Mouse (Mus musculus) embryonic fibroblast, embryonic 13.5 days (primary cell): ENCODE data around the gene Rabif. TPM values are rescaled to one million over a fixed set of nuclear protein-coding genes. Genes with fewer than 3 reads are reported as not detected.
A peak's percentile ranks its signal among the peaks of the same experiment; 100 is the strongest.

Source experiments
- H3K27ac ChIP-seq: 2 replicates; pipeline ENCODE4 v1.5.1; 2012; ENCODE audit warnings: low read length, control low read depth, inconsistent platforms; ENCODE audit not compliant: insufficient read depth
- H3K4me1 ChIP-seq: 2 replicates; pipeline ENCODE4 v1.6.1; 2011; ENCODE audit warnings: low read length; ENCODE audit not compliant: control insufficient read depth, insufficient read depth
- H3K4me3 ChIP-seq: 2 replicates; pipeline ENCODE4 v1.5.1; 2011; ENCODE audit warnings: mild to moderate bottlenecking, control low read depth, low read length; ENCODE audit not compliant: insufficient read depth
- CTCF ChIP-seq: IDR thresholded peaks from 2 replicates; pipeline ENCODE4 v1.5.1; 2011; ENCODE audit warnings: mild to moderate bottlenecking, control low read depth, low read length, moderate library complexity, borderline replicate concordance; ENCODE audit not compliant: insufficient read depth
- POLR2A ChIP-seq: IDR thresholded peaks from 2 replicates; pipeline ENCODE4 v1.6.1; 2011; ENCODE audit warnings: low read depth, mild to moderate bottlenecking, control low read depth, low read length, moderate library complexity
- polyA plus RNA-seq: library from polyadenylated mRNA; stranded (reverse); fragments of >200 nt; gene quantifications from 2 replicates; pipeline ENCODE4 v1.2.4, GENCODE M21; 2011; ENCODE audit warnings: low read depth; ENCODE audit not compliant: missing spikeins, insufficient read length

Rabif gene
- polyA plus RNA-seq, 1 experiment: 22.7 TPM

DNA sequence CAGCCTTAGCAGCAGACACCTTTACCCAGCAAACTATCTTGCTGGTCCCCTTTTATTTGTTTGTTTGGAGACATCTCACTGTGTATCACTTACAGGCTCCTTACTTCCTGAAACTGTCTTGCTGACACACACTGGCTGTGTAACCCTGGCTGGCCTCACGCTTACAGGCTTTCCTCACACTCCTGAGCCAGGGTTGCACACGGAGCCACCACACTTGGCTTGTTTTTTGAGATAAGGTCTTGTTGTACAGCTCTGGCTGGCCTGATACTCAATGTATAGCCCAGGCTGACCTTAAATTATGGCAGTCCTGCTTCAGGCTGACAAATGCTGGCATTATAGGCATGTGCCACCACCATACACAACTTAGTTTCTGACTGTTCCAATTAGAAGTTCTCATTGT lies 9.8 kb upstream of the Rabif start:
- Histone ChIP-seq H3K27ac (no peak overlapping the region), H3K4me1 (no peaks in the 10 kb centered on the region), H3K4me3 (no peak overlapping the region)
- TF ChIP-seq POLR2A (no peak), CTCF (no peak)

DNA sequence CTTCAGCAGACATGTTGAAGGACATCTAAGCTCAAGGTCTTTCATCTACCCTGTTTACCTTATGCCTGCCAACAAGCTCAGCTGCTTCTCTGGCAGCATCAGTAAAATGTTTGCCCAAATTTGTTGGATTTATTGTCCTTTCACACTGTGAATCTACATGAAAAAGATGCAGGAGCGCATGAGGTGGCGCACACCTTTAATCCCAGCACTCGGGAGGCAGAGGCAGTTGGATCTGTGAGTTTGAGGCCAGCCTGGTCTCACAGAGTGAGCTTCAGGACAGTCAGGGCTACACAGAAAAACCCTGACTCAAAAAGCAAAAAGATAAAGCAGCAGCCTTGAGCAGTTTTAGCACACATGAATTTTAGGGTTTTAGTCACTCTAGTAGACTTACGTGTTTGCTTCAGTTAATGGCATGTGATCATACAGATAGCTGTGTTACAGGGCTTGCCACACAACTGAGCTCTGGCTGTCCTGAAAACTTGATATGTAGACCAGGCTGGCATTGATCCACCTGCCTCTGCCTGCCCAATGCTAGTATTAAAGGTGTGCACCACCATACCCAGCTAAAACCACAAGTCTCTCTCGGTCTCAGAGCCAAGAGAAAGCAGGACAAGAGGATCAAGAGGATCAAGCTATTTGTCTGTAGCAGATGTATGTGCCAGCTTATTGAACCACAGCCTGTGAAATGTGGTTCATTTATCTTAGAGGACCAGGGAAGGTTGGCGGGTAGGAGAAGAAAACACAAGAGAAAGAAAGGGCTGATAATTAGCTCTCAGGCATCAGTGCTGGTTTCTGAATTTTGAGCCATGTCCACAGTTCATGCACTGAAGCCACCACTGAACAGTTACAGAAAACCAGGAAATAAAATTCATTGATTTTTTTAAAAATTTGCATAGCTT lies 3.3 kb upstream of the Rabif start:
- TF ChIP-seq CTCF: no peak
- no peak for TF ChIP-seq POLR2A
- Histone ChIP-seq H3K27ac (no peak overlapping the region), H3K4me3 (no peak overlapping the region)

DNA sequence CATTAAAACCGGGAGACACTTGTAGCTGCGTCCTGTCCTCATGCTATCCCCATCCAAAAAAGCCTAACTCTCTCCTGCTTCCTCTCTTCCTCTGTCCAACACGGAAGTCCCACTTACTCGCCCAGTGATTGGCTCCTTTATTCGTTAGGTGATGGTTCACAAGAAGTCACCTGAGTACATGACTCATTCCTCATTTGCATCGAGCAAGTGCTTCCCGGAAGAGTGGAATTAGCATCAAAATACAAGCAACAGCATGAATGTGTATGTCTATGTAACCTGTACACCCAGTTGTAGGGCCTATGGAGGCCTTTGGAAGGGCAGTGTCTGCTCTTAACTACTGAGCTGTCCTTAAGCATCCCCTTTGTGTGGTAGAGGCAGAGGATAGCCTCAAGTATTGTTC lies 2.2 kb upstream of the Rabif start:
- peaks cover 4% of the 10 kb centered on the region for H3K4me1 ChIP-seq
- TF ChIP-seq CTCF (no peak), POLR2A (no peak)

More for the DNA sequence above, 3.3 kb upstream of the Rabif start:
- H3K4me1 ChIP-seq: peaks cover 4% of the 10 kb centered on the region

DNA sequence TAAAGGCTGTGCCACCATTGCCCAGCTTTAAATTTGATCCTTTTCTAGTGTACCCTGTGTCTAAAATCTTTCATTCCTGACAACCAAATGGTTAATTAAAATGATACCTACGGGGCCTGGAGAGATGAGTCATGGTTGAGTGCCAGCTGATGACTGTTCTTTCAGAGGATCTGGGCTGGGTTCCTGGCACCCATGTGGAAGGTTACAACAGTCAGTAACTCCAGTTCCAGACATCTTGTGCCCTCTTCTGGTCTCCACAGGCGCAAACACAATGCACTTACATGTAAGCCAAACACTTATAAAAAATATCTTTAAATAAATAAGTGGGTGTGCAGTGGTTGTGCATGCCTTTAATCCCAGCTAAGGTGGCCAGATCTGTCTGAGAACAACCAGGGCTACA lies 952 bp upstream of the Rabif start:
- Histone ChIP-seq H3K4me3 (no peak overlapping the region), H3K4me1 (peaks cover 4% of the 10 kb centered on the region), H3K27ac (no peak overlapping the region)
- no peak for TF ChIP-seq CTCF

More for the DNA sequence above, 2.2 kb upstream of the Rabif start:
- no peak overlapping the region for H3K27ac ChIP-seq
- H3K4me3 ChIP-seq: no peak overlapping the region

DNA sequence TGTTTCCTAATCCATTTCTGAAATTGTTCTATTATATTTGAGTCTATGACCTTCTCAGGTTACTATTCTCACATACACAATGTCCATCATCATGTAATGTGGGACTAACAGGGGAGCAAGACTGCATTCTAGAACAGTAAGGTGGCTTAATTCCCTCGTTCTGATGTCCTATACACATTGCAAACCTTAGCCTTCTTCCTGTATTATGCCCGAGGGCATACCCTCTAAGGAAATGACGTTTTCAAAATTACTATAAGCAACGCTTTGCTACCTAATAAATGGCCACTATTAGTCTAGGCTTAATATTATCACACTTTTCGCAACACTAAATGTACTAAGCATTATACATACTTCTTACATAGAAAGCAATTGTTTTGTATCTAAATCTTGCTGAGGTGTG lies 492 bp upstream of the Rabif start:
- H3K27ac ChIP-seq: peak overlapping the region; percentile 72
- peaks cover 4% of the 10 kb centered on the region for H3K4me1 ChIP-seq
- TF ChIP-seq POLR2A (no peak; the same call in 1 of the 2 replicates), CTCF (no peak)
- peak overlapping the region; percentile 43 for H3K4me3 ChIP-seq

DNA sequence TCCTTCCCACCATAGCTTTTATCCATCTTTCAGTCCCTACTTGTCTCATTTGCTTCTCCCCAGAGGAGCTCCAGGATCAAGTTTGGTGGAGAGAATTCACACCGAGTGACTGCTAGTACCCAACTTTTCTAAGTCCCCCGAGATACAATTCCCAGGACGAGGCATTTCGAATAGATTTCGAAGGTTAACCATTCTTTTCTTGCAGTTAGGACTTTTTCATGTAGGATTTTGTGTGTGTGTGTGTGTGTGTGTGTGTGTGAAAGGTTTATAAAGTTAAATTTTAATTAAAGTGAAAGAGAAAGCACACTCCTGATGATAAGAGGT lies 730 bp downstream of the Rabif start:
- H3K4me3 ChIP-seq: peak overlapping the region; percentile 67
- H3K27ac ChIP-seq: no peak overlapping the region
- no peak for TF ChIP-seq CTCF
- no peak for TF ChIP-seq POLR2A
- peaks cover 4% of the 10 kb centered on the region for H3K4me1 ChIP-seq

DNA sequence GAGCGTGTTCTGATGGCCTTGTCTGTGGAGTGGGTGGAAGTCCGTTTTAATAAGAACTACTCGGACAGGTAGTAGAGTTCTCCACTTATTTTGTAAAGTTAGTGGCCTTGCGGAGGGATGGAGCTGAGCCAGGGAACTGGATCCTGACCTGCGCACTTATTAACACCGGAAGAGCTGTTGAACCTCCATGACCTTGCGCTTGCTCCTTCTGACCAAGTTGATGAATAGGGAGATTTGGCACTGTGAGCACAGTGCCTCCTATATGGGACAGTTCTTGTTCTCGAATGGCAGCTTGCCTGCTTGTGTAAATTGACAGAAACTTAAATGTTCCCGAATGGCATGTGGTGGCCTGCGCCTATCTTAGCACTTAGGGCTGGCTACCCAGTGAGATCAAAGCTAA lies 1.5 kb downstream of the Rabif start:
- peaks cover 4% of the 10 kb centered on the region for H3K4me1 ChIP-seq
- no peak for TF ChIP-seq POLR2A
- no peak for TF ChIP-seq CTCF
- peak overlapping the region; percentile 67 for H3K4me3 ChIP-seq
- H3K27ac ChIP-seq: no peak overlapping the region

DNA sequence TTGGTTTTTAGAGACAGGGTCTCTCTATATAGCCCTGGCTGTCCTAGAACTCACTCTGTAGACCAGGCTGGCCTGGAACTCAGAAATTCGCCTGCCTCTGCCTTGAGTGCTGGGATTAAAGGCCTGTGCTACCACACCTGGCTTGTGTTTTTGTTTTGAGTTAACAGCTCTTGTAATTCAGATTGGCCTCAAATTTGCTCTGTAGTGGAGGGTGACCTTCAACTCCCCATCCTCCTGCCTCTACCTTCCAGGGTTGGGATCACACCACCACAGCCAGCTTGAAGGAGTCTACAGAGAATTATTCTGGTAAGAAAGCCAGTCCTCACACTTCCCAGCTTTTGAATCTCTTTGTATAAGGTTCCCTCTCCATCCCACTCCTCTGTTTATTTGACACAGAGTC lies 6.5 kb downstream of the Rabif start:
- TF ChIP-seq POLR2A (no peak), CTCF (no peak)
- Histone ChIP-seq H3K27ac (no peak overlapping the region), H3K4me3 (no peak overlapping the region), H3K4me1 (peaks cover 3% of the 10 kb centered on the region)

DNA sequence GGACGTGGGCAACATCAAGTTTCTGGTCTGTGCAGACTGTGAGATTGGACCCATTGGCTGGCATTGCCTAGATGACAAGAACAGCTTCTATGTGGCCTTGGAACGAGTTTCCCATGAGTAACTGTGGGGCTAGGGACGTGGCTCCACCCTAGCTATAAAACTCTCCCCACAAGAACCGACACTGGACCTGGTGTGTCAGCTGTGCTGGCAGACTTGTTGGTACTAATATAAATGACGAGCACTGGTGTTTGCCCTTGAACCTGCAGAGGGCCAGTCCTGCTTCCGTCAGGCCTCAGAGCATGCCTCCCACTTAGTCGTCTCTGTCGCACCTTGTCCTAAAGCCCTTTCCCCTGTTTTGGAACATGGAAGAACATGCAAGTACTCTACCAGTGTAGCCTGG lies 11.8 kb downstream of the Rabif start:
- Histone ChIP-seq H3K27ac (no peak overlapping the region), H3K4me3 (no peak overlapping the region), H3K4me1 (no peaks in the 10 kb centered on the region)
- no peak for TF ChIP-seq POLR2A
- TF ChIP-seq CTCF: no peak

DNA sequence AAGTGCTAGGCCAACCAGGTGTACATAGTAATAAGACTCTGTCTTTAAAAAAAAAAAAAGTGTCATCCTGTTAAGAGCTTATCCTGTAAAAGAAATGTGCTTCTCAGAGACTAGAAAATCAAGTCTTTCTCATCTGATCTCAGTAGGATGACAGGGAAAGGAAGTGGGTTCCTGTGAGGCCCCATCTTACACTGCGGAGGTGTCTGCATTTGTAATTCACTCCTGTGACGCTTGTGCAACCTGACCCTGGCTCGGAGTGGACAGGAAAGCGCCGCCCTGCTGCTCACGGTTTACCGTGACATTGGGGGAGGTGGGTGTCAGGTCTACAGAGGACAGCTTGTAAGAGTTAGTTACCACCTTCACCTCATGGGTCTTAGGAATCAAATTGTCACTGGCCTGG lies 15.6 kb downstream of the Rabif start:
- H3K4me1 ChIP-seq: 0 out of 2 replicates have a peak, but pooled peaks cover 2% of the 10 kb centered on the region
- TF ChIP-seq POLR2A (no peak), CTCF (no peak)
- no peak overlapping the region for H3K27ac ChIP-seq
- H3K4me3 ChIP-seq: no peak overlapping the region

DNA sequence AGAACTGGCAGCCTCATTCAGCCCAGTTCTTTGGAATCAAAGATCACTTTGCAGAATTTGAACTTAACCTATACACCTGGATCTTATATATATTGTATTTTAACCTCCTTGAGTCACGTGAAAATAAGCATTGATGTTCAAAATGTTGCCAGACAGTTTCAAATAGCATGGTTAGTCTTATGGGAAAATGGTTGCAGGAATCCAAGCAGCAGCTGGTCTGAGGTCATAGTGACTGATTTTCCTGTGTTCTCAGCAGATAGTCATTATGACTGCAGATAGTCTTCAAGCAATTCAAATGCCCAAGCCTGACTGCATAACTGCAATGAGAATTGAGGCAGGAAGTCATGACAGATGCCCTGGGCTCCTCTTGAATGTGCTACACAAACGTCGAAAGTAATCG lies 17.7 kb downstream of the Rabif start:
- peaks cover 10% of the 10 kb centered on the region for H3K4me1 ChIP-seq

DNA sequence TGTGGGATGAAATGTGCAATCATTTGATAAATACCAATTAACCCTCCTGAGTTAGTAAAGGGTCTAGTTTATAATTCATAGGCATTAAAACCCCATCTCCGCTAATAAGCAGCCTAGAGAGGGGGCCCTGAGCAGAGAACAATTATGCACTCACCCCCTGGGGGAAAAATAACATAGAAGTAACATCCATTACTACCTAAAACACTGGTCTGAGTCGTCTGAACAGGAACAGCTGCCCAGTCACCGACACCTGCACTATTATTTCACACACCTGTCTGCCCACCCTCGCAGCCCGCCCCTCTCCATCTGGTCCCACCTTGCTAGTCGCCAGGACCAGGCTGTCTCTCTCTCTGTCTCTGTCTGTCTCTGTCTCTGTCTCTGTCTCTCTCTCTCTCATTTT lies 18.1 kb downstream of the Rabif start:
- H3K4me1 ChIP-seq: peaks cover 10% of the 10 kb centered on the region
- TF ChIP-seq CTCF (no peak), POLR2A (no peak)
- H3K4me3 ChIP-seq: no peak overlapping the region
- no peak overlapping the region for H3K27ac ChIP-seq

More for the DNA sequence above, 17.7 kb downstream of the Rabif start:
- TF ChIP-seq CTCF (no peak), POLR2A (no peak)
- H3K27ac ChIP-seq: no peak overlapping the region
- no peak overlapping the region for H3K4me3 ChIP-seq
